Mouse (Mus musculus): ENCODE measurements around the gene Ypel3. TPM values are rescaled to one million over a fixed set of nuclear protein-coding genes. Genes with fewer than 3 reads are reported as not detected.
A peak's percentile ranks its signal among the peaks of the same experiment; 100 is the strongest.

Gene Ypel3
- polyA plus RNA-seq, 1 experiment = 545 TPM

- H3K4me1 ChIP-seq (ENCODE audit: control insufficient read depth, insufficient read depth, low read length) = no peaks in the 10 kb centered on the region
- no peak overlapping the region for H3K27ac ChIP-seq (ENCODE audit: insufficient read depth, low read length)
- no peak overlapping the region for H3K4me3 ChIP-seq (ENCODE audit: insufficient read depth, low read length)
- no peak for TF ChIP-seq CTCF (IDR thresholded peaks at IDR 0.05; ENCODE audit: extremely low read depth, insufficient read depth, low read length)
- TF ChIP-seq POLR2A (IDR thresholded peaks at IDR 0.05; ENCODE audit: extremely low read depth, insufficient read depth, low read length) = no peak
Measured at GRCm38 (mm10) chr7:126748824-126749223, 27.9 kb upstream of the Ypel3 start.

GRCm38 (mm10) chr7:126749582-126750343 is 27.0 kb upstream of the Ypel3 start:
- no peak overlapping the region for H3K4me3 ChIP-seq (ENCODE audit: insufficient read depth, low read length)
- TF ChIP-seq CTCF (IDR thresholded peaks at IDR 0.05; ENCODE audit: extremely low read depth, insufficient read depth, low read length) (no peak), POLR2A (IDR thresholded peaks at IDR 0.05; ENCODE audit: extremely low read depth, insufficient read depth, low read length) (no peak)
- H3K27ac ChIP-seq (ENCODE audit: insufficient read depth, low read length) = no peak overlapping the region
- H3K4me1 ChIP-seq (ENCODE audit: control insufficient read depth, insufficient read depth, low read length) = peaks cover 3% of the 10 kb centered on the region; the same call in 1 of the 2 replicates

GRCm38 (mm10) chr7:126754866-126755265 is 21.9 kb upstream of the Ypel3 start:
- TF ChIP-seq CTCF (IDR thresholded peaks at IDR 0.05; ENCODE audit: extremely low read depth, insufficient read depth, low read length) (peak; percentile 73), POLR2A (IDR thresholded peaks at IDR 0.05; ENCODE audit: extremely low read depth, insufficient read depth, low read length) (no peak)
- H3K4me3 ChIP-seq (ENCODE audit: insufficient read depth, low read length) = no peak overlapping the region

GRCm38 (mm10) chr7:126758539-126758938 is 18.2 kb upstream of the Ypel3 start:
- TF ChIP-seq POLR2A (IDR thresholded peaks at IDR 0.05; ENCODE audit: extremely low read depth, insufficient read depth, low read length) (no peak), CTCF (IDR thresholded peaks at IDR 0.05; ENCODE audit: extremely low read depth, insufficient read depth, low read length) (no peak)
- Histone ChIP-seq H3K4me3 (ENCODE audit: insufficient read depth, low read length) (no peak overlapping the region), H3K27ac (ENCODE audit: insufficient read depth, low read length) (no peak overlapping the region), H3K4me1 (ENCODE audit: control insufficient read depth, insufficient read depth, low read length) (peaks cover 14% of the 10 kb centered on the region)

More at GRCm38 (mm10) chr7:126754866-126755265, 21.9 kb upstream of the Ypel3 start:
- Histone ChIP-seq H3K4me1 (ENCODE audit: control insufficient read depth, insufficient read depth, low read length) (peaks cover 3% of the 10 kb centered on the region; the same call in 1 of the 2 replicates), H3K27ac (ENCODE audit: insufficient read depth, low read length) (no peak overlapping the region)

GRCm38 (mm10) chr7:126759050-126759671 is 17.6 kb upstream of the Ypel3 start, which contains the start of gene Mapk3:
Gene Mapk3 (plus strand): TSS chr7:126759601.
- TF ChIP-seq CTCF (IDR thresholded peaks at IDR 0.05; ENCODE audit: extremely low read depth, insufficient read depth, low read length) (peak; percentile 49), POLR2A (IDR thresholded peaks at IDR 0.05; ENCODE audit: extremely low read depth, insufficient read depth, low read length) (no peak)
- Histone ChIP-seq H3K4me3 (ENCODE audit: insufficient read depth, low read length) (peak within 1 kb of the TSS; percentile 71), H3K4me1 (ENCODE audit: control insufficient read depth, insufficient read depth, low read length) (peaks cover 16% of the 10 kb centered on the region), H3K27ac (ENCODE audit: insufficient read depth, low read length) (peak within 1 kb of the TSS; percentile 89)

GRCm38 (mm10) chr7:126759672-126760390 is 16.9 kb upstream of the Ypel3 start:
- Histone ChIP-seq H3K27ac (ENCODE audit: insufficient read depth, low read length) (peak overlapping the region; percentile 89), H3K4me3 (ENCODE audit: insufficient read depth, low read length) (peak overlapping the region; percentile 71), H3K4me1 (ENCODE audit: control insufficient read depth, insufficient read depth, low read length) (peaks cover 12% of the 10 kb centered on the region)
- TF ChIP-seq CTCF (IDR thresholded peaks at IDR 0.05; ENCODE audit: extremely low read depth, insufficient read depth, low read length) (no peak), POLR2A (IDR thresholded peaks at IDR 0.05; ENCODE audit: extremely low read depth, insufficient read depth, low read length) (no peak)

- peak overlapping the region; percentile 71 for H3K4me3 ChIP-seq (ENCODE audit: insufficient read depth, low read length)
- peak overlapping the region; percentile 89 for H3K27ac ChIP-seq (ENCODE audit: insufficient read depth, low read length)
- no peak for TF ChIP-seq CTCF (IDR thresholded peaks at IDR 0.05; ENCODE audit: extremely low read depth, insufficient read depth, low read length)
- TF ChIP-seq POLR2A (IDR thresholded peaks at IDR 0.05; ENCODE audit: extremely low read depth, insufficient read depth, low read length) = no peak
- peaks cover 12% of the 10 kb centered on the region for H3K4me1 ChIP-seq (ENCODE audit: control insufficient read depth, insufficient read depth, low read length)
Measured at GRCm38 (mm10) chr7:126760391-126760802, 16.4 kb upstream of the Ypel3 start.

- H3K4me1 ChIP-seq (ENCODE audit: control insufficient read depth, insufficient read depth, low read length) = peaks cover 12% of the 10 kb centered on the region
- TF ChIP-seq CTCF (IDR thresholded peaks at IDR 0.05; ENCODE audit: extremely low read depth, insufficient read depth, low read length) (no peak), POLR2A (IDR thresholded peaks at IDR 0.05; ENCODE audit: extremely low read depth, insufficient read depth, low read length) (0 out of 2 replicates have a peak, but pooled peaks have one; percentile 17)
- H3K27ac ChIP-seq (ENCODE audit: insufficient read depth, low read length) = peak overlapping the region; percentile 89
- peak overlapping the region; percentile 71; the same call in 1 of the 2 replicates for H3K4me3 ChIP-seq (ENCODE audit: insufficient read depth, low read length)
Measured at GRCm38 (mm10) chr7:126760956-126761355, 15.8 kb upstream of the Ypel3 start.

- Histone ChIP-seq H3K4me3 (ENCODE audit: insufficient read depth, low read length) (no peak overlapping the region), H3K4me1 (ENCODE audit: control insufficient read depth, insufficient read depth, low read length) (peaks cover 12% of the 10 kb centered on the region), H3K27ac (ENCODE audit: insufficient read depth, low read length) (peak overlapping the region; percentile 57)
- TF ChIP-seq POLR2A (IDR thresholded peaks at IDR 0.05; ENCODE audit: extremely low read depth, insufficient read depth, low read length) (no peak), CTCF (IDR thresholded peaks at IDR 0.05; ENCODE audit: extremely low read depth, insufficient read depth, low read length) (no peak)
Measured at GRCm38 (mm10) chr7:126761529-126762067, 15.2 kb upstream of the Ypel3 start.
